In genomic region chr4:107344612-107345011, GRCm38 (mm10) we compare ENCODE assay signal across 35 mouse cellular contexts. TPM values are rescaled to one million over a fixed set of nuclear protein-coding genes. Genes with fewer than 3 reads are reported as not detected.
DNase-seq lines count a peak whose midpoint lies in the region; ATAC-seq and TF ChIP-seq lines count a peak whose summit lies in the region.
"Had no signal": no experiment of that assay in that cellular context is flagged by ENCODE, and none has a peak within 500 bp of the region (broad histone marks: within the 10 kb centered on the region; RNA-seq: fewer than 3 reads in every experiment).

No protein-coding gene starts in this region.

- no peaks in the 10 kb centered on the region for H3K27me3 ChIP-seq in limb, embryonic 15.5 days
- no peaks in the 10 kb centered on the region for H3K27me3 ChIP-seq in limb, embryonic 10.5 days (ENCODE audit: low read depth, poor library complexity, severe bottlenecking)
- H3K27me3 ChIP-seq: embryonic facial prominence, embryonic 12.5 days; forebrain, embryonic 12.5 days; intestine, embryonic 15.5 days; limb, embryonic 13.5 days; liver, embryonic 13.5 days; megakaryocyte, embryonic 14.5 days; midbrain, embryonic 15.5 days had no signal

- no peak for ATAC-seq in limb, embryonic 15.5 days (ENCODE audit: insufficient number of reproducible peaks, low FRiP score, low TSS enrichment, low read depth)
- ATAC-seq in megakaryocyte progenitor cell, adult 5-6 weeks (replicated peaks; ENCODE audit: poor library complexity), result no peak
- ATAC-seq: intestine, embryonic 15.5 days; midbrain, embryonic 15.5 days had no signal

- no peak overlapping the region for H3K4me3 ChIP-seq in limb, embryonic 15.5 days
- H3K4me3 ChIP-seq in limb, embryonic 10.5 days, result no peak overlapping the region
- H3K4me3 ChIP-seq in cortical plate, adult 2 months (ENCODE audit: insufficient read depth, low read length), result no peak overlapping the region
- H3K4me3 ChIP-seq: embryonic facial prominence, embryonic 12.5 days; erythroblast, embryonic 14.5 days; forebrain, embryonic 12.5 days; gastrocnemius, adult 2 months; intestine, embryonic 15.5 days; limb, embryonic 13.5 days; liver, embryonic 13.5 days; megakaryocyte, embryonic 14.5 days; midbrain, embryonic 15.5 days; myocyte had no signal

- TF ChIP-seq CTCF in cortical plate, adult 2 months (IDR thresholded peaks at IDR 0.05; ENCODE audit: extremely low read depth, insufficient read depth, low read length), result no peak

- no peaks in the 10 kb centered on the region for H3K9me3 ChIP-seq in limb, embryonic 15.5 days
- no peaks in the 10 kb centered on the region for H3K9me3 ChIP-seq in limb, embryonic 10.5 days (replicated peaks)
- H3K9me3 ChIP-seq: embryonic facial prominence, embryonic 12.5 days; forebrain, embryonic 12.5 days; intestine, embryonic 15.5 days; limb, embryonic 13.5 days; liver, embryonic 13.5 days; megakaryocyte, embryonic 14.5 days; midbrain, embryonic 15.5 days had no signal

- no peak overlapping the region for H3K27ac ChIP-seq in limb, embryonic 15.5 days
- no peak overlapping the region for H3K27ac ChIP-seq in limb, embryonic 10.5 days
- peak overlapping the region; percentile 61; the same call in 1 of the 2 replicates for H3K27ac ChIP-seq in cortical plate, adult 2 months (ENCODE audit: insufficient read depth, low read length)
- H3K27ac ChIP-seq: embryonic facial prominence, embryonic 12.5 days; forebrain, embryonic 12.5 days; gastrocnemius, adult 2 months; hindbrain, embryonic 14.5 days; intestine, embryonic 15.5 days; limb, embryonic 13.5 days; liver, embryonic 13.5 days; midbrain, embryonic 15.5 days had no signal

- H3K9ac ChIP-seq in limb, embryonic 15.5 days, result 0 out of 2 replicates have a peak overlapping the region, but pooled peaks have one; percentile 17
- H3K9ac ChIP-seq: embryonic facial prominence, embryonic 12.5 days; forebrain, embryonic 12.5 days; hindbrain, embryonic 14.5 days; intestine, embryonic 15.5 days; limb, embryonic 13.5 days; liver, embryonic 13.5 days; midbrain, embryonic 15.5 days had no signal

- DNase-seq in layer of hippocampus, adult 18-20 months (ENCODE audit: low spot score in 2 of 2), result peak; percentile 50 to 74
- no peak for DNase-seq in layer of hippocampus, adult 9-10 months (ENCODE audit: low spot score)
- no peak for DNase-seq in limb, embryonic 10.5 days (ENCODE audit: low spot score)
- peak; percentile 11 to 28 for DNase-seq in layer of hippocampus, postnatal 36 days
- DNase-seq: adrenal gland, adult 2 months; cerebellum, adult 11-12 months; cerebellum, postnatal 10 days; gastrocnemius, adult 2 months; kidney, adult 8-10 months; kidney, postnatal 10 days; liver, embryonic 13.5 days; lung, adult 2 months; lung, postnatal 14 days; spleen, adult 18-20 months; thymus, postnatal 14 days had no signal

- 84% methylated on average over 7 of the region's 7 CpGs for WGBS in limb, embryonic 15.5 days
- 85% methylated on average over 7 of the region's 7 CpGs for WGBS in limb, embryonic 10.5 days

- peaks cover 11% of the 10 kb centered on the region; the same call in 1 of the 2 replicates for H3K4me1 ChIP-seq in limb, embryonic 15.5 days
- H3K4me1 ChIP-seq in limb, embryonic 10.5 days, result peaks cover 29% of the 10 kb centered on the region
- H3K4me1 ChIP-seq in cortical plate, adult 2 months (ENCODE audit: control insufficient read depth, insufficient read depth, low read length), result no peaks in the 10 kb centered on the region

- no peak overlapping the region for H3K4me2 ChIP-seq in limb, embryonic 15.5 days
- H3K4me2 ChIP-seq: embryonic facial prominence, embryonic 12.5 days; forebrain, embryonic 12.5 days; hindbrain, embryonic 14.5 days; intestine, embryonic 15.5 days; limb, embryonic 13.5 days; liver, embryonic 13.5 days; midbrain, embryonic 15.5 days had no signal

- no peak for TF ChIP-seq POLR2A in cortical plate, adult 2 months (IDR thresholded peaks at IDR 0.05; ENCODE audit: extremely low read depth, insufficient read depth, low read length)

- peaks cover 24% of the 10 kb centered on the region for H3K36me3 ChIP-seq in limb, embryonic 15.5 days
- peaks cover 11% of the 10 kb centered on the region; the same call in 1 of the 2 replicates for H3K36me3 ChIP-seq in limb, embryonic 10.5 days
- H3K36me3 ChIP-seq: intestine, embryonic 15.5 days; midbrain, embryonic 15.5 days had no signal

RNA-seq across cellular contexts. Expression of gene Ndc1, which starts 23.0 kb away (rescaled TPM):
- total RNA-seq in layer of hippocampus, adult 18-20 months (2021), result 10 to 100 TPM; 10.8 to 12.6 TPM
- 27.1 and 28.3 TPM in 2 replicates for polyA plus RNA-seq in limb, embryonic 15.5 days (2015; fragmentation: Nextera tagmentation; extraction: Ambion mirVana)
- 53.0 and 54.5 TPM in 2 replicates for polyA plus RNA-seq in limb, embryonic 10.5 days (2016; fragmentation: Nextera tagmentation; extraction: Ambion mirVana)
- polyA plus RNA-seq in cortical plate, adult 2 months (2012; rRNA removed), result 10.4 and 11.4 TPM in 2 replicates
- total RNA-seq in layer of hippocampus, postnatal 36 days (2021), result 10 to 100 TPM; 11.0 to 12.5 TPM
- total RNA-seq in megakaryocyte progenitor cell, adult 5-6 weeks (2015), result 106 and 126 TPM in 2 replicates
- total RNA-seq in megakaryocyte progenitor cell, adult 5-6 weeks (2017), result 106 and 129 TPM in 2 replicates

RNA-seq across cellular contexts. Expression of gene Yipf1, which starts 30.4 kb away (rescaled TPM):
- 10 to 100 TPM; 54.9 to 58.4 TPM for total RNA-seq in layer of hippocampus, adult 18-20 months (2021)
- polyA plus RNA-seq in limb, embryonic 15.5 days (2015; fragmentation: Nextera tagmentation; extraction: Ambion mirVana), result 55.6 and 57.7 TPM in 2 replicates
- polyA plus RNA-seq in limb, embryonic 10.5 days (2016; fragmentation: Nextera tagmentation; extraction: Ambion mirVana), result 38.8 and 42.3 TPM in 2 replicates
- 43.2 and 49.1 TPM in 2 replicates for polyA plus RNA-seq in cortical plate, adult 2 months (2012; rRNA removed)
- total RNA-seq in layer of hippocampus, postnatal 36 days (2021), result 10 to 100 TPM; 51.5 to 52.9 TPM
- total RNA-seq in megakaryocyte progenitor cell, adult 5-6 weeks (2015), result 45.8 and 46.2 TPM in 2 replicates
- 26.2 and 39.5 TPM in 2 replicates for total RNA-seq in megakaryocyte progenitor cell, adult 5-6 weeks (2017)

RNA-seq across cellular contexts. Expression of gene Dio1, which starts 37.6 kb away (rescaled TPM):
- total RNA-seq in layer of hippocampus, adult 18-20 months (2021), result not detected
- 0.20 and 0.31 TPM in 2 replicates for polyA plus RNA-seq in limb, embryonic 15.5 days (2015; fragmentation: Nextera tagmentation; extraction: Ambion mirVana)
- polyA plus RNA-seq in limb, embryonic 10.5 days (2016; fragmentation: Nextera tagmentation; extraction: Ambion mirVana), result not detected in 2 replicates
- polyA plus RNA-seq in cortical plate, adult 2 months (2012; rRNA removed), result not detected in 2 replicates
- not detected for total RNA-seq in layer of hippocampus, postnatal 36 days (2021)
- total RNA-seq in megakaryocyte progenitor cell, adult 5-6 weeks (2015), result not detected in 2 replicates
- not detected in 2 replicates for total RNA-seq in megakaryocyte progenitor cell, adult 5-6 weeks (2017)
- total RNA-seq: gastrocnemius, postnatal 4 days; heart, adult 8-10 months; heart, postnatal 25 days; left cerebral cortex, adult 18-20 months; MEL had no signal
- polyA plus RNA-seq: C2C12; embryonic facial prominence, embryonic 12.5 days; erythroblast, embryonic 14.5 days; forebrain, embryonic 12.5 days; heart, embryonic 14.5 days; hindbrain, embryonic 14.5 days; limb, embryonic 13.5 days; liver, embryonic 13.5 days; midbrain, embryonic 15.5 days; myocyte; neural tube, embryonic 14.5 days had no signal

Comparison
In these comparisons a context has a peak if more than half of its experiments do, and no peak if none do; other contexts are left out.
1. DNase-seq: peak in layer of hippocampus, adult 18-20 months (2 of 2) and layer of hippocampus, postnatal 36 days (2 of 2); none in layer of hippocampus, adult 9-10 months (single experiment) and limb, embryonic 10.5 days (single experiment).
2. RNA of gene Ndc1, which starts 23.0 kb away (total RNA-seq): 106 to 129 TPM in megakaryocyte progenitor cell, adult 5-6 weeks; 10.8 to 12.6 TPM in layer of hippocampus, adult 18-20 months and 11.0 to 12.5 TPM in layer of hippocampus, postnatal 36 days; every median in the first group is over 4 times any median in the second.